Mouse (Mus musculus) yolk sac, embryonic 10.5 days (tissue): ENCODE measurements around the gene Magi3.
A peak's percentile ranks its signal among the peaks of the same experiment; 100 is the strongest.

ENCODE experiments used
- DNase-seq: peaks from one replicate; pipeline ENCODE4 v3.0.0-alpha.2; 2017; ENCODE audit warnings: low spot score

Gene Magi3

GRCm38 (mm10) chr3:104220295-104220965 is at the start of gene Magi3:
Gene Magi3 (minus strand): TSS chr3:104220374.
- DNase-seq: peak; percentile 100

- no peak for DNase-seq
These were observed 44.5 kb upstream of the Magi3 start for GRCm38 (mm10) chr3:104264530-104265145.

DNA sequence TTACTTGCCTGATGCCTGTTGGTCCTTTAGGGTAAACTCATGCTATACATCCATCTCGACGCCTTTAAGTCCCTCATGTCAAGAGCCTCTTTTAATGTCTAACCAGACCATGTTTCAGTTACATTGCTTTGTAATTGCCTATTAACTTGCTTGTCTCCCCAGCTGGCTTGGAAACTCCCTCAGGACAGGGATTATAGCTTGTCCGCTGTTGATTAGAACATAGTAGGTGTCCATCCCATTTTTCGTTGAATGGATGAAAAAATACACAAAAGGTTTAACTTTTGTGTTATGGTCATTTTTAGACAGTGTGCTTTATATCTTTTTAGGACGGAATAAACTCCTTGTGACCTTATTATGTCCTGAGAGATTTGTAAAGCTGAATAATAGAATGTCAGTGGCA is 40.0 kb upstream of the Magi3 start:
- DNase-seq: no peak

- no peak for DNase-seq
These were observed 39.0 kb upstream of the Magi3 start for GRCm38 (mm10) chr3:104259168-104259567.

DNA sequence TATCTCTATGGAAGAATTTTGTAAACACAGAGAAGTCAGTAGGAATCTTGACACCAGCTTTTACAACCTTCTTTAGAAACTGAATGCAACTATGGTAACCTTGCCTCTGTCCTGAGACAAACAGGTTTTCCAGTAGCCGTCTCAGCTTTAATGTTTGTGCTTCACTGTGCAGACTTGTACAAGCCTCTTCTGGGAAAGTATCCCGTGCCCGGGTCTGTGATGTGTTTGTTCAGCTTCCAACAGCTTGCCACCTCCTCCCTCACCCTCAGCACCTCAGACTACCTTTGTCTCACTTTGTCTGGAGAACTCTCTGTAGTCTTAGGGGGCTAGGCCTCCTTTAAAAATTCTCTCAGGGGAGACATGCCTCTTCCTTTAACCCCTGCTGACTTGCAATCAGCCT is 36.9 kb upstream of the Magi3 start:
- DNase-seq: no peak

- no peak for DNase-seq
These were observed 33.6 kb upstream of the Magi3 start for GRCm38 (mm10) chr3:104253760-104254159.

GRCm38 (mm10) chr3:104247850-104248249 is 27.7 kb upstream of the Magi3 start:
- DNase-seq: no peak

GRCm38 (mm10) chr3:104247057-104247456 is 26.9 kb upstream of the Magi3 start:
- DNase-seq: no peak

- no peak for DNase-seq
These were observed 24.2 kb upstream of the Magi3 start for GRCm38 (mm10) chr3:104244373-104244772.

GRCm38 (mm10) chr3:104243972-104244371 is 23.8 kb upstream of the Magi3 start:
- no peak for DNase-seq

DNA sequence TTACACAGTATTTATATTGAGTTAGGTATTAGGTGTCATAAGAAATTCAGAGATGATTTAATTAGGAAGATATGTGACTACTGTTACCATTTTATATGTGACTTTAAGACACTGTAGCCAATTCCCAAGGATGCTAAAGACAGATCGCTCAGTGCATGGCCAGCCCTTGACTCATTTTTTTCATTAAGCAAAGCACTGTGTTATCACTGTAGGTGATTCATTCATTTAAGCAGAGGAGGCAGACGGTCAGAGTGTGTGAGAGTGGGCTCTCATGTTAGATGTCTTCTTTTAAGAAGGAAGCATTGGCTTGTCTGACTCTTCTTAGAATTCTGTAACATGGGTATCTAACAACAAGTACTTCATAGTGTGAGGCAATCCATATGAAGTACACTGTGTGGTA is 19.6 kb upstream of the Magi3 start:
- no peak for DNase-seq

- no peak for DNase-seq
These were observed 19.2 kb upstream of the Magi3 start for GRCm38 (mm10) chr3:104239376-104239775.

DNA sequence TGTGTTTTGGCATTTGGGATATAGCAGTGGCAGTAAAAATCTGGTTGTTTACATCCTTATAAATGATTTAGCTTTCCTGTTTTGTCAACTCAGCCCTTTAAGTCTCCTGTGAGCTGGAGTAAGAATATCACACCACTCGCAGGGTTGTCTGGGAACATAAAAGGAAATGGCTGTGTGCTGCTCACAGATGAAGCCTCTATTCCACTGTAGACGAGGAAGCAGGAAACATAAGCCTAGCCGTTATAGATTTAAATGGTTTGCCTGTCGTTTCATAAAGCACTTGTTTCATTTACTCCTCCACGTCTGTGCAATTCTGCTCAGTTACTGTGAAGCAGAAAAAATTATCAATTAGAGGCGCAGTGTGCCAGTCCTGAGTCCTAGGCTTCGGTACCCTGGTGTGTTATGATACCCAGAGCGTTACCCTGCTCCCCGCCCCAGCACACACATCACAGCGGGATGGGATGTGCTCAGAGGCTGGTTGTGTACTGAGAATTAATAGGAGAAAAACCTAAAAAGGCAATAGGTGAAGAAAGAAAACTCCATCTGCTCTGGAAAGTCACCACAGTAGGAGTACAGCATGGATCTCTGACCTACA is 17.8 kb upstream of the Magi3 start:
- DNase-seq: no peak

- DNase-seq: no peak
These were observed 15.9 kb upstream of the Magi3 start for GRCm38 (mm10) chr3:104236029-104236428.

- no peak for DNase-seq
These were observed 14.9 kb upstream of the Magi3 start for GRCm38 (mm10) chr3:104235099-104235498.

DNA sequence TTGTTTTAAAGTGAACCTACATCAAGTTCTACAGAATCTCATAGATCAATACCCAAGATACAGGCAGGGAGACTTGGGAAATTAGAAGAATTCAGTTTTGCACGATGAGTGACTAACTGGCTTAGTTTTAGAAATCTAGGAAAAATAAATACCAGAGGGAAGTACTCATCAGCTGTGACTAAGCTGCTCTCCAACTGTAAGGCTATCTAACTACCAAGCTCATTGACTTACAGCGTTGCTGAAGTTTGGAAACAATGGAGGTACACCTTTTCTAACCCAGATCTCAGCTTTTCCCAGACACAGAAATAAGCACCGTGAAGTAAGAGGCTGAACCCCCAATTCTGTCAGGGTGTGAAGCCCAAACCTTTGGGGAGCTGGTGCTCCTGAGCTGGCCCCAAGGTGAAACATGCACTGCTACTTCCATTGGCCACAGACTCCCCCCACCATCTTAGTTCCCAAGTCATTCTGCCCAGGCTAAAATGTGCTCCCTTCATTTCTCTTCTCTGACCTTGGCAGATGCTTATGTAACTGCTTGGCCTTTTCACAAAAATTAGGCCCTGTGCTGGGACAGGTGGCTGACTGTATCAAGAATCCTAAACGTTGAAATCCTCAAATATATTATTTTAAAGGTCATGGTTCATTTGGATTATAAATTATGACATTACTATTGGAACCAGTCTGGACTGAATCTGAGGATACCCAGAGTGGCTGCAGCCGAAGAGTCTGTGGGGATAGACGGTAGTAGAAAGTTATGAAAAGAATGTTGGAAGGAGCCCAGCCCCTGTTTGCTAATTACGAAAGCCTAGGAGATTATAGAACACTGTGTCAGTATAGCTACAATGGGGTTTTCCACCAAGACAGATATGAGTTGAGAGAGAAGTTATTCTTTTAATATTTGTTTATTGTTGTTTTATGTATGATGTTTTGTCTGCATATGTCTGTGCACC is 13.5 kb upstream of the Magi3 start:
- no peak for DNase-seq

DNA sequence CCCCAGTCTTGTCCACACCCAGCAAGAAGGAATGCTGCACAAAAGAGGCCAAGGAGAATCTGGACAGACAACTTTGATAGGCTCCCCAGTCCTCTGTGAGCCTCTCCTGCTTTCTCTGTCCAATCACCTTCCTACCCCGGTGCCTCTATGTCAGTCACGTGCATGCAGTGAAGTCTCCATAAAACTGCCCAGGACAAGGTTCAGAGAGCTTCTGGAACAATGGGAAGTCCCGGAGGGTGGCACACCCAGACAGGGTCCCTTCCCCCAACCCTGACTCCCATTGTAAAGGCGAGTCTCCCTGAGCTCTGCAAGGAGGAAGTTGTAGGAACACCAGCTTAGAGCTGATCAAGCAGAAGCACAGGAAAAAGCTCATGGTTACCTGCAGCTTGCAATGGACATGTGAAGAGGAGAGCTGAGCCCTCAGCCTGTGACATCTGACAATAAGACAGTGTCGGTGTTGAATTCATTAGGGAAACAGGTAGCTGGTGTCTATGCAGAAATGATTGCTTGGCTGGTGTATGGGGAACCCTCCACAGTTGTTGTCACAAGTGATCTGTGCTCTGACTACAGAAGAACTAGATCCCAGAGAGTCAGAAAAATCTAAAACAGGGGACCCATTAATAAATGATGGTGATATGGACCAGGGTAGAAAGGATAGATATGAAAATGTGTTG is 7.4 kb upstream of the Magi3 start:
- peak; percentile 83 for DNase-seq

DNA sequence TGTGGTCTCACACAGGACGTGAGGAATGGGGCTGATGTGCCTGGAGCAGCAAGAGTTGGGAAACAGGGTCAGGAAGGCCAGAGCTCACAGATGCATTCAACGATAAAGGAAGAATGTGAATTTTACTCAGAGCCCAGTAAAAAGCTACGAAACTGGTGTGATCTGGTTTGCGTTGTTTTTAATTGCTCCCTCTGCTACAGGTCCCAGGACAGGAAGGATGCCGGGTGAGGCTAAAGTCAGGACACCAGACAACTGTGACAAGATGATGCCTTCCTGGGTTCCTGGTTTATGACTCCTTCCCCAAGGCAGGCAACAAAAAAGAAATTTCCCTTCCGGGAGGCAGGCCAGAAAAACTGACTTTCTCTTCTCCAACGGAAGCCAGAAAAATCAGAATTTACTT is 6.6 kb upstream of the Magi3 start:
- peak; percentile 87 for DNase-seq

DNA sequence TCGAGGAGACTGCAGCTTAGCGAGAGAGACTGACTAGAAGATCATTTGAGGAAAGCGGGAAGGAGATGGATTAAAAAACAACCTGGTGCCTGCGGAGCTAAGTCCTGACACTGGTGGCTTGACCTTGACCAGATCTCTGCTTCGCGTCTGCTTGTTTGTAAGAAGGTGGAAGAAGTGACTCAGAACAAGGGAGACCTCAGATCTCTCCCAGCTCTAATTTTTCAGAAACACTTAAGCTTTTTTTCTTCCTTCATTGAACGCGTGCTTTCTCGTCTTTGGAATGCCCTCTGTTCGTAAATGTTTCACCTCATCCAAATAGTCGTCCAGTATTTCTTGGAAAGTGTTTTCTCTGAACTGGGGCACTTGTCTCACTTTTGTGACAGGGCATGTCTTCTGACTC is 982 bp upstream of the Magi3 start:
- peak; percentile 77 for DNase-seq

GRCm38 (mm10) chr3:104219531-104220294 is 461 bp downstream of the Magi3 start:
- DNase-seq: peak; percentile 49

DNA sequence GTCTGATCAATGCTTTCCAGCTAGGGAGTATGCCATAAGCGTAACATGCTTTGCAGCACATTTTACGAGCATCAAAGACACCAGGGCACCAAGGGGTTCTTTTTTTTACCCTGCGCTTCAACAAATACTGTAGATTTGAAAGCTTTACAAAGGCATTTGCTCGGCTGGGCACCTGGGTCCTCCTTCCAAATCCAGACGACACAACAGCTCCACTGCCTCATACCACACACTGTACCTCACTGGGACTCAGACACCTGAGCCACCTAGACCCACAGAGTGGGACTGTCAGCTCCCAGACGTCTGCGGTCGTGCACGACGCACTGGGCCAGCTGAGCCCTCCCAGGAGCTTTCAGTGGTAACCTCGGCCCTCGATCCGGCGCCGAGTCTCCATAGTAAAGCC is 1.2 kb downstream of the Magi3 start:
- DNase-seq: peak; percentile 40
